Mouse (Mus musculus) C2C12 (cell line): Measurements from ENCODE around the gene Xpnpep2. TPM values are rescaled to one million over a fixed set of nuclear protein-coding genes. Genes with fewer than 3 reads are reported as not detected.

ENCODE experiments used
- H3K27me3 ChIP-seq: one replicate; pipeline ENCODE4 v1.6.1; 2011; ENCODE audit not compliant: control insufficient read depth, insufficient read depth, insufficient read length
- H3K36me3 ChIP-seq: one replicate; pipeline ENCODE4 v1.6.1; 2011; ENCODE audit not compliant: control insufficient read depth, insufficient read depth
- H3K4me3 ChIP-seq: one replicate; pipeline ENCODE4 v1.5.1; 2011; ENCODE audit warnings: mild to moderate bottlenecking, control low read depth; ENCODE audit not compliant: poor library complexity, insufficient read depth, severe bottlenecking
- H3K79me2 ChIP-seq: one replicate; pipeline ENCODE4 v1.6.1; 2011; ENCODE audit not compliant: control insufficient read depth, insufficient read depth
- H3K79me3 ChIP-seq: one replicate; pipeline ENCODE4 v1.6.1; 2011; ENCODE audit warnings: low read depth, control low read depth
- H3ac ChIP-seq: one replicate; pipeline ENCODE3; 2011; ENCODE audit warnings: low read depth; ENCODE audit not compliant: control insufficient read depth, insufficient read length
- CEBPB ChIP-seq: IDR thresholded peaks from one replicate; pipeline ENCODE4 v1.6.1; 2011; ENCODE audit warnings: low read depth, mild to moderate bottlenecking, control low read depth, moderate library complexity
- CTCF ChIP-seq: IDR thresholded peaks from one replicate; pipeline ENCODE4 v1.5.1; 2011; ENCODE audit not compliant: control insufficient read depth, insufficient read depth, insufficient read length
- FOSL1 ChIP-seq: IDR thresholded peaks from one replicate; pipeline ENCODE4 v1.8.0; 2011; ENCODE audit warnings: mild to moderate bottlenecking, low read length; ENCODE audit not compliant: poor library complexity, insufficient read depth, severe bottlenecking
- MAX ChIP-seq: IDR thresholded peaks from one replicate; pipeline ENCODE4 v1.6.1; 2011; ENCODE audit warnings: mild to moderate bottlenecking, control low read depth
- MYOD1 ChIP-seq: IDR thresholded peaks from one replicate; pipeline ENCODE4 v1.6.1; 2011; ENCODE audit warnings: low read depth; ENCODE audit not compliant: control insufficient read depth, insufficient read length
- MYOG ChIP-seq: IDR thresholded peaks from one replicate; pipeline ENCODE4 v1.6.1; 2011; ENCODE audit not compliant: control insufficient read depth, insufficient read length; ENCODE audit errors: extremely low read depth
- USF1 ChIP-seq: IDR thresholded peaks from one replicate; pipeline ENCODE4 v1.6.1; 2011; ENCODE audit warnings: low read depth, mild to moderate bottlenecking, control low read depth, moderate library complexity
- polyA plus RNA-seq: library from polyadenylated mRNA; unstranded; fragments of >200 nt; fragmentation: generic; extraction: Trizol; gene quantifications from one replicate; pipeline ENCODE4 v1.2.1, GENCODE M21; 2012; ENCODE audit warnings: missing spikeins

Gene Xpnpep2
- polyA plus RNA-seq, 1 experiment, result 0.11 TPM

- no peaks in the 10 kb centered on the region for H3K79me3 ChIP-seq
- no peaks in the 10 kb centered on the region for H3K36me3 ChIP-seq
- no peak overlapping the region for H3K4me3 ChIP-seq
- H3K79me2 ChIP-seq, result no peaks in the 10 kb centered on the region
- TF ChIP-seq CEBPB (no peak), MYOD1 (no peak), MAX (no peak), FOSL1 (no peak), MYOG (no peak), CTCF (no peak), USF1 (no peak)
- no peaks in the 10 kb centered on the region for H3K27me3 ChIP-seq
- H3ac ChIP-seq, result no peak overlapping the region
Observed at GRCm38 (mm10) chrX:48141481-48141880, 33.0 kb downstream of the Xpnpep2 start.

- Histone ChIP-seq H3K79me2 (no peaks in the 10 kb centered on the region), H3ac (no peak overlapping the region), H3K79me3 (no peaks in the 10 kb centered on the region), H3K4me3 (no peak overlapping the region), H3K36me3 (no peaks in the 10 kb centered on the region), H3K27me3 (no peaks in the 10 kb centered on the region)
- no peak for TF ChIP-seq CEBPB
- TF ChIP-seq MYOG, result no peak
Observed at GRCm38 (mm10) chrX:48143415-48144335, 35.1 kb downstream of the Xpnpep2 start.

- H3K4me3 ChIP-seq, result no peak within 1 kb of the TSS
- no peaks in the 10 kb centered on the region for H3K36me3 ChIP-seq
- no peaks in the 10 kb centered on the region for H3K79me3 ChIP-seq
- H3K27me3 ChIP-seq, result no peaks in the 10 kb centered on the region
- H3K79me2 ChIP-seq, result no peaks in the 10 kb centered on the region
- TF ChIP-seq CEBPB, result no peak
- no peak for TF ChIP-seq FOSL1
- TF ChIP-seq CTCF, result no peak
- no peak for TF ChIP-seq MYOD1
- no peak for TF ChIP-seq MYOG
- no peak for TF ChIP-seq MAX
- H3ac ChIP-seq, result no peak within 1 kb of the TSS
Observed at GRCm38 (mm10) chrX:48146262-48146661, 37.7 kb downstream of the Xpnpep2 start, which contains the start of gene Sash3. TSS of gene Sash3 (plus strand) at chrX:48146436.

- no peak for TF ChIP-seq FOSL1
- H3K36me3 ChIP-seq, result no peaks in the 10 kb centered on the region
- H3K79me3 ChIP-seq, result no peaks in the 10 kb centered on the region
- H3K4me3 ChIP-seq, result no peak overlapping the region
- H3K79me2 ChIP-seq, result no peaks in the 10 kb centered on the region
- H3ac ChIP-seq, result no peak overlapping the region
- no peaks in the 10 kb centered on the region for H3K27me3 ChIP-seq
Observed at GRCm38 (mm10) chrX:48147226-48147625, 38.7 kb downstream of the Xpnpep2 start.

GRCm38 (mm10) chrX:48147741-48148186 lies 39.2 kb downstream of the Xpnpep2 start:
- H3K79me3 ChIP-seq, result no peaks in the 10 kb centered on the region
- no peak for TF ChIP-seq USF1
- no peak for TF ChIP-seq MAX
- no peak for TF ChIP-seq FOSL1
- no peak for TF ChIP-seq CTCF
- TF ChIP-seq CEBPB, result no peak
- no peak for TF ChIP-seq MYOD1
- TF ChIP-seq MYOG, result no peak

GRCm38 (mm10) chrX:48152106-48152505 lies 43.6 kb downstream of the Xpnpep2 start:
- no peak for TF ChIP-seq MYOG
- TF ChIP-seq CEBPB, result no peak
- no peak for TF ChIP-seq FOSL1
- no peak for TF ChIP-seq MAX
- TF ChIP-seq USF1, result no peak
- no peak for TF ChIP-seq MYOD1
- no peak for TF ChIP-seq CTCF
- no peaks in the 10 kb centered on the region for H3K79me2 ChIP-seq
- no peak overlapping the region for H3K4me3 ChIP-seq
- no peak overlapping the region for H3ac ChIP-seq
- no peaks in the 10 kb centered on the region for H3K27me3 ChIP-seq
- no peaks in the 10 kb centered on the region for H3K36me3 ChIP-seq
- no peaks in the 10 kb centered on the region for H3K79me3 ChIP-seq

More at GRCm38 (mm10) chrX:48147741-48148186, 39.2 kb downstream of the Xpnpep2 start:
- no peaks in the 10 kb centered on the region for H3K79me2 ChIP-seq
- no peak overlapping the region for H3ac ChIP-seq
- no peak overlapping the region for H3K4me3 ChIP-seq
- no peaks in the 10 kb centered on the region for H3K27me3 ChIP-seq
- H3K36me3 ChIP-seq, result no peaks in the 10 kb centered on the region
